Mouse (Mus musculus): Measurements from ENCODE around the gene Timm17a. TPM values are rescaled to one million over a fixed set of nuclear protein-coding genes. Genes with fewer than 3 reads are reported as not detected.

Timm17a gene
- polyA plus RNA-seq, 1 experiment, result 164 TPM

DNA sequence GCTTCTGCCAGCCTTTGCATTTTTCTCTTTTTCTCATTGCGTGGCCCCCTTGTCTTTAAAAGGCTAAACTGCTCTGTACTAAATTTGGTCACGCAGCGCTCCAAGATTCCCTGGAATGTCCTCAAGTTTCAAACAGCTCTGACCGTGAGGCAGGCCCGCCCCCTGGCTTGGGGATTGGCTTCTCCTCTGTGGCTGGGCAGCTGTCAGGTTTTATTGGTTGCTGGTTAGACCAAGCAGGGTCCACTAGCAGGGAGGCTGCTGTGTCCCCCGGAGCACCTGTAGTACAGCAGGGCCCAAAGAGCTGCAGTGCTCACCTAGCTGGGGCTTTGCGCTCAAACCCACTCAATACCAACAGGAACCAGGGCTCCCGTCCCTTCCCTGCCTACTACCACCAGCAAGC, 11.0 kb upstream of the Timm17a start, which contains the start of gene Lmod1:
Gene Lmod1 (plus strand): TSS at position 237 of the 400 bp plus-strand sequence.
- H3K4me3 ChIP-seq (ENCODE audit: low read depth, low read length), result peak within 1 kb of the TSS; percentile 38
- no peaks in the 10 kb centered on the region for H3K9me3 ChIP-seq (replicated peaks; ENCODE audit: control insufficient read depth, insufficient read depth, low read length, poor library complexity, severe bottlenecking)
- H3K27me3 ChIP-seq (ENCODE audit: control insufficient read depth, insufficient read depth, low read length, poor library complexity, severe bottlenecking), result no peaks in the 10 kb centered on the region
- no peak within 1 kb of the TSS for H3K27ac ChIP-seq (ENCODE audit: insufficient read depth, low read length)
- no peak for TF ChIP-seq EP300 (IDR thresholded peaks at IDR 0.05; ENCODE audit: insufficient read depth, low read depth, low read length)
- no peak for TF ChIP-seq POLR2A (IDR thresholded peaks at IDR 0.05; ENCODE audit: insufficient read depth, low read length)
- TF ChIP-seq CTCF (IDR thresholded peaks at IDR 0.05; ENCODE audit: low read depth, low read length), result no peak
- H3K4me1 ChIP-seq (ENCODE audit: control insufficient read depth, insufficient read depth, low read length), result no peaks in the 10 kb centered on the region
- no peak within 1 kb of the TSS for H3K9ac ChIP-seq (ENCODE audit: low read depth, poor library complexity, severe bottlenecking)
- no peaks in the 10 kb centered on the region for H3K36me3 ChIP-seq (ENCODE audit: control insufficient read depth, insufficient read depth, low read length, poor library complexity, severe bottlenecking)

DNA sequence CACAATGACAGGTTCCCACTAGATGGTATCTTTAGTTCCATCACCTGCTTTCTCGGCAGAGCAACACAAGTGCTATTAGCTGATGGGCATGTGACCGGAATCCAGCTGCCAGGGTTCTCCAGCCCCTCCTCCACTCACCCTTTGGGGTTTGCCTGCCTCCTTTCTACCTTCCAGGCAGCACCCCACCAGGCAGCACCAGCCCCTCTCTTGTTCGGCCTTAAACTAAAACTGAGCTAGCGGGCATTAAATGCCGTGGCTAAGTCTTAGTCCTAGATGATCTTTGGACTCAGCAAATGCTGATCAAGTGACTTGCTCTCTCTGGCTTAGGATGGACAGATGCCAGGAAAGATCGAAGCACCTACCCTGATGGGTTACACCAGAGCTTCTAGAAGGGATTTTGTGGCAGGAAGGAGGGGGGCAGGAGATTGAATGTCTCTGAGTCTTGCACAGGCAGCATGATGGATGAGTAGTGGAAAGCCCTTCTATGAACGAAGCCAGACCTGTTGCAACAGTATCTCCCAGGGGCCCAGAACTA, 9.9 kb upstream of the Timm17a start:
- H3K36me3 ChIP-seq (ENCODE audit: control insufficient read depth, insufficient read depth, low read length, poor library complexity, severe bottlenecking), result no peaks in the 10 kb centered on the region
- no peaks in the 10 kb centered on the region for H3K4me1 ChIP-seq (ENCODE audit: control insufficient read depth, insufficient read depth, low read length)
- H3K9ac ChIP-seq (ENCODE audit: low read depth, poor library complexity, severe bottlenecking), result no peak overlapping the region
- TF ChIP-seq EP300 (IDR thresholded peaks at IDR 0.05; ENCODE audit: insufficient read depth, low read depth, low read length) (no peak), POLR2A (IDR thresholded peaks at IDR 0.05; ENCODE audit: insufficient read depth, low read length) (no peak), CTCF (IDR thresholded peaks at IDR 0.05; ENCODE audit: low read depth, low read length) (no peak)
- no peaks in the 10 kb centered on the region for H3K27me3 ChIP-seq (ENCODE audit: control insufficient read depth, insufficient read depth, low read length, poor library complexity, severe bottlenecking)
- H3K4me3 ChIP-seq (ENCODE audit: low read depth, low read length), result no peak overlapping the region
- H3K27ac ChIP-seq (ENCODE audit: insufficient read depth, low read length), result no peak overlapping the region
- no peaks in the 10 kb centered on the region for H3K9me3 ChIP-seq (replicated peaks; ENCODE audit: control insufficient read depth, insufficient read depth, low read length, poor library complexity, severe bottlenecking)

- Histone ChIP-seq H3K36me3 (ENCODE audit: control insufficient read depth, insufficient read depth, low read length, poor library complexity, severe bottlenecking) (peaks cover 18% of the 10 kb centered on the region), H3K4me1 (ENCODE audit: control insufficient read depth, insufficient read depth, low read length) (no peaks in the 10 kb centered on the region), H3K4me3 (ENCODE audit: low read depth, low read length) (peak overlapping the region; percentile 14; the same call in 1 of the 2 replicates), H3K9me3 (replicated peaks; ENCODE audit: control insufficient read depth, insufficient read depth, low read length, poor library complexity, severe bottlenecking) (no peaks in the 10 kb centered on the region), H3K9ac (ENCODE audit: low read depth, poor library complexity, severe bottlenecking) (peak overlapping the region; percentile 60; the same call in 1 of the 2 replicates), H3K27me3 (ENCODE audit: control insufficient read depth, insufficient read depth, low read length, poor library complexity, severe bottlenecking) (no peaks in the 10 kb centered on the region), H3K27ac (ENCODE audit: insufficient read depth, low read length) (no peak overlapping the region)
- TF ChIP-seq EP300 (IDR thresholded peaks at IDR 0.05; ENCODE audit: insufficient read depth, low read depth, low read length) (no peak), CTCF (IDR thresholded peaks at IDR 0.05; ENCODE audit: low read depth, low read length) (no peak), POLR2A (IDR thresholded peaks at IDR 0.05; ENCODE audit: insufficient read depth, low read length) (no peak)
Observed at GRCm38 (mm10) chr1:135312201-135312600, 1.4 kb downstream of the Timm17a start.

GRCm38 (mm10) chr1:135311356-135311755, 2.2 kb downstream of the Timm17a start:
- H3K4me1 ChIP-seq (ENCODE audit: control insufficient read depth, insufficient read depth, low read length), result no peaks in the 10 kb centered on the region
- no peak overlapping the region for H3K4me3 ChIP-seq (ENCODE audit: low read depth, low read length)
- no peaks in the 10 kb centered on the region for H3K9me3 ChIP-seq (replicated peaks; ENCODE audit: control insufficient read depth, insufficient read depth, low read length, poor library complexity, severe bottlenecking)
- H3K36me3 ChIP-seq (ENCODE audit: control insufficient read depth, insufficient read depth, low read length, poor library complexity, severe bottlenecking), result peaks cover 25% of the 10 kb centered on the region
- H3K27ac ChIP-seq (ENCODE audit: insufficient read depth, low read length), result no peak overlapping the region
- H3K27me3 ChIP-seq (ENCODE audit: control insufficient read depth, insufficient read depth, low read length, poor library complexity, severe bottlenecking), result no peaks in the 10 kb centered on the region
- no peak overlapping the region for H3K9ac ChIP-seq (ENCODE audit: low read depth, poor library complexity, severe bottlenecking)
- TF ChIP-seq EP300 (IDR thresholded peaks at IDR 0.05; ENCODE audit: insufficient read depth, low read depth, low read length), result no peak
- no peak for TF ChIP-seq POLR2A (IDR thresholded peaks at IDR 0.05; ENCODE audit: insufficient read depth, low read length)
- TF ChIP-seq CTCF (IDR thresholded peaks at IDR 0.05; ENCODE audit: low read depth, low read length), result no peak

GRCm38 (mm10) chr1:135290908-135291307, 22.7 kb downstream of the Timm17a start:
- no peak overlapping the region for H3K9ac ChIP-seq (ENCODE audit: low read depth, poor library complexity, severe bottlenecking)
- no peaks in the 10 kb centered on the region for H3K27me3 ChIP-seq (ENCODE audit: control insufficient read depth, insufficient read depth, low read length, poor library complexity, severe bottlenecking)
- TF ChIP-seq CTCF (IDR thresholded peaks at IDR 0.05; ENCODE audit: low read depth, low read length), result no peak
- TF ChIP-seq EP300 (IDR thresholded peaks at IDR 0.05; ENCODE audit: insufficient read depth, low read depth, low read length), result no peak
- no peak for TF ChIP-seq POLR2A (IDR thresholded peaks at IDR 0.05; ENCODE audit: insufficient read depth, low read length)
- H3K4me3 ChIP-seq (ENCODE audit: low read depth, low read length), result no peak overlapping the region
- no peaks in the 10 kb centered on the region for H3K9me3 ChIP-seq (replicated peaks; ENCODE audit: control insufficient read depth, insufficient read depth, low read length, poor library complexity, severe bottlenecking)
- no peaks in the 10 kb centered on the region; the same call in 1 of the 2 replicates for H3K36me3 ChIP-seq (ENCODE audit: control insufficient read depth, insufficient read depth, low read length, poor library complexity, severe bottlenecking)
- H3K4me1 ChIP-seq (ENCODE audit: control insufficient read depth, insufficient read depth, low read length), result no peaks in the 10 kb centered on the region
- no peak overlapping the region for H3K27ac ChIP-seq (ENCODE audit: insufficient read depth, low read length)

DNA sequence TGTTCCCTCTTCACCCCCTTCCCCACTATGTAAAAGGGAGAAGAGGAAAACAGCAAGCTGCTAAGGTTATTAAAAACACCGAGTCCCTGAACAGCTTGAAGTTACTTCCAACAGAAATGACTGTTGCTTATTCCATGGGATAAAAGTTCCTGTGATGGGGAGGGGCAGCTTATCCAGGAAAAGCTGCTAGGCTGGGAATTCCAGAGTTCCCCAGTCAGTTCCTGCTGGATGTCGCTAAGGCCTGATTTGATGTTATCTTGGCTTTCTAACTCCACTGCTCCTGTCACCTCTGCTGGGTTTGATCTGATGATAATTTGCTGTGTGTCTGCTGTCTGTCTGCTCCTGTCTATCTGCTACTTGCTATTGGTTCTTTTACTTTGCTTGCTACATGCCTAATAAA, 27.3 kb downstream of the Timm17a start:
- TF ChIP-seq POLR2A (IDR thresholded peaks at IDR 0.05; ENCODE audit: insufficient read depth, low read length), result no peak
- no peak for TF ChIP-seq EP300 (IDR thresholded peaks at IDR 0.05; ENCODE audit: insufficient read depth, low read depth, low read length)
- no peak for TF ChIP-seq CTCF (IDR thresholded peaks at IDR 0.05; ENCODE audit: low read depth, low read length)
- no peaks in the 10 kb centered on the region for H3K9me3 ChIP-seq (replicated peaks; ENCODE audit: control insufficient read depth, insufficient read depth, low read length, poor library complexity, severe bottlenecking)
- H3K27ac ChIP-seq (ENCODE audit: insufficient read depth, low read length), result no peak overlapping the region
- peaks cover 2% of the 10 kb centered on the region for H3K4me1 ChIP-seq (ENCODE audit: control insufficient read depth, insufficient read depth, low read length)
- no peaks in the 10 kb centered on the region for H3K27me3 ChIP-seq (ENCODE audit: control insufficient read depth, insufficient read depth, low read length, poor library complexity, severe bottlenecking)
- no peaks in the 10 kb centered on the region for H3K36me3 ChIP-seq (ENCODE audit: control insufficient read depth, insufficient read depth, low read length, poor library complexity, severe bottlenecking)
- no peak overlapping the region for H3K4me3 ChIP-seq (ENCODE audit: low read depth, low read length)
- H3K9ac ChIP-seq (ENCODE audit: low read depth, poor library complexity, severe bottlenecking), result no peak overlapping the region
